Mouse (Mus musculus): ENCODE data around the gene Asic2.

Gene Asic2

GRCm38 (mm10) chr11:81838426-81838825, 129.8 kb downstream of the Asic2 start:
- Histone ChIP-seq H3K27me3 (ENCODE audit: control insufficient read depth, insufficient read depth, low read length, poor library complexity, severe bottlenecking) (no peaks in the 10 kb centered on the region), H3K36me3 (ENCODE audit: control insufficient read depth, insufficient read depth, low read length, poor library complexity, severe bottlenecking) (no peaks in the 10 kb centered on the region)
- DNase-seq (ENCODE audit: low read depth, low spot score) = no peak

GRCm38 (mm10) chr11:81832381-81832780, 135.9 kb downstream of the Asic2 start:
- no peak for DNase-seq (ENCODE audit: low read depth, low spot score)
- Histone ChIP-seq H3K36me3 (ENCODE audit: control insufficient read depth, insufficient read depth, low read length, poor library complexity, severe bottlenecking) (no peaks in the 10 kb centered on the region), H3K27me3 (ENCODE audit: control insufficient read depth, insufficient read depth, low read length, poor library complexity, severe bottlenecking) (no peaks in the 10 kb centered on the region)

- DNase-seq (ENCODE audit: low read depth, low spot score) = no peak
- no peaks in the 10 kb centered on the region; the same call in 1 of the 2 replicates for H3K27me3 ChIP-seq (ENCODE audit: control insufficient read depth, insufficient read depth, low read length, poor library complexity, severe bottlenecking)
- no peaks in the 10 kb centered on the region for H3K36me3 ChIP-seq (ENCODE audit: control insufficient read depth, insufficient read depth, low read length, poor library complexity, severe bottlenecking)
These were observed 151.7 kb downstream of the Asic2 start for GRCm38 (mm10) chr11:81816531-81816930.

GRCm38 (mm10) chr11:81814816-81815215, 153.4 kb downstream of the Asic2 start:
- Histone ChIP-seq H3K36me3 (ENCODE audit: control insufficient read depth, insufficient read depth, low read length, poor library complexity, severe bottlenecking) (no peaks in the 10 kb centered on the region), H3K27me3 (ENCODE audit: control insufficient read depth, insufficient read depth, low read length, poor library complexity, severe bottlenecking) (no peaks in the 10 kb centered on the region; the same call in 1 of the 2 replicates)
- DNase-seq (ENCODE audit: low read depth, low spot score) = no peak

- DNase-seq (ENCODE audit: low read depth, low spot score) = no peak
- Histone ChIP-seq H3K36me3 (ENCODE audit: control insufficient read depth, insufficient read depth, low read length, poor library complexity, severe bottlenecking) (no peaks in the 10 kb centered on the region), H3K27me3 (ENCODE audit: control insufficient read depth, insufficient read depth, low read length, poor library complexity, severe bottlenecking) (no peaks in the 10 kb centered on the region)
These were observed 161.2 kb downstream of the Asic2 start for GRCm38 (mm10) chr11:81806905-81807659.

GRCm38 (mm10) chr11:81803544-81803943, 164.7 kb downstream of the Asic2 start:
- no peaks in the 10 kb centered on the region for H3K27me3 ChIP-seq (ENCODE audit: control insufficient read depth, insufficient read depth, low read length, poor library complexity, severe bottlenecking)
- no peak for DNase-seq (ENCODE audit: low read depth, low spot score)
- H3K36me3 ChIP-seq (ENCODE audit: control insufficient read depth, insufficient read depth, low read length, poor library complexity, severe bottlenecking) = no peaks in the 10 kb centered on the region

GRCm38 (mm10) chr11:81802614-81803013, 165.6 kb downstream of the Asic2 start:
- DNase-seq (ENCODE audit: low read depth, low spot score) = no peak
- Histone ChIP-seq H3K27me3 (ENCODE audit: control insufficient read depth, insufficient read depth, low read length, poor library complexity, severe bottlenecking) (no peaks in the 10 kb centered on the region), H3K36me3 (ENCODE audit: control insufficient read depth, insufficient read depth, low read length, poor library complexity, severe bottlenecking) (no peaks in the 10 kb centered on the region)

GRCm38 (mm10) chr11:81800899-81801298, 167.4 kb downstream of the Asic2 start:
- no peaks in the 10 kb centered on the region for H3K27me3 ChIP-seq (ENCODE audit: control insufficient read depth, insufficient read depth, low read length, poor library complexity, severe bottlenecking)
- no peaks in the 10 kb centered on the region for H3K36me3 ChIP-seq (ENCODE audit: control insufficient read depth, insufficient read depth, low read length, poor library complexity, severe bottlenecking)
- no peak for DNase-seq (ENCODE audit: low read depth, low spot score)

GRCm38 (mm10) chr11:81793588-81793987, 174.7 kb downstream of the Asic2 start:
- Histone ChIP-seq H3K27me3 (ENCODE audit: control insufficient read depth, insufficient read depth, low read length, poor library complexity, severe bottlenecking) (no peaks in the 10 kb centered on the region), H3K36me3 (ENCODE audit: control insufficient read depth, insufficient read depth, low read length, poor library complexity, severe bottlenecking) (no peaks in the 10 kb centered on the region)
- no peak for DNase-seq (ENCODE audit: low read depth, low spot score)

- no peaks in the 10 kb centered on the region for H3K36me3 ChIP-seq (ENCODE audit: control insufficient read depth, insufficient read depth, low read length, poor library complexity, severe bottlenecking)
- H3K27me3 ChIP-seq (ENCODE audit: control insufficient read depth, insufficient read depth, low read length, poor library complexity, severe bottlenecking) = no peaks in the 10 kb centered on the region
- no peak for DNase-seq (ENCODE audit: low read depth, low spot score)
These were observed 176.7 kb downstream of the Asic2 start for GRCm38 (mm10) chr11:81791579-81791978.

- DNase-seq (ENCODE audit: low read depth, low spot score) = no peak
- Histone ChIP-seq H3K27me3 (ENCODE audit: control insufficient read depth, insufficient read depth, low read length, poor library complexity, severe bottlenecking) (no peaks in the 10 kb centered on the region), H3K36me3 (ENCODE audit: control insufficient read depth, insufficient read depth, low read length, poor library complexity, severe bottlenecking) (no peaks in the 10 kb centered on the region)
These were observed 187.7 kb downstream of the Asic2 start for GRCm38 (mm10) chr11:81780596-81780995.

GRCm38 (mm10) chr11:81779881-81780280, 188.4 kb downstream of the Asic2 start:
- Histone ChIP-seq H3K27me3 (ENCODE audit: control insufficient read depth, insufficient read depth, low read length, poor library complexity, severe bottlenecking) (no peaks in the 10 kb centered on the region), H3K36me3 (ENCODE audit: control insufficient read depth, insufficient read depth, low read length, poor library complexity, severe bottlenecking) (no peaks in the 10 kb centered on the region)
- no peak for DNase-seq (ENCODE audit: low read depth, low spot score)

GRCm38 (mm10) chr11:81771195-81771895, 196.9 kb downstream of the Asic2 start:
- DNase-seq (ENCODE audit: low read depth, low spot score) = no peak
- H3K36me3 ChIP-seq (ENCODE audit: control insufficient read depth, insufficient read depth, low read length, poor library complexity, severe bottlenecking) = no peaks in the 10 kb centered on the region
- no peaks in the 10 kb centered on the region for H3K27me3 ChIP-seq (ENCODE audit: control insufficient read depth, insufficient read depth, low read length, poor library complexity, severe bottlenecking)

GRCm38 (mm10) chr11:81769691-81770260, 198.5 kb downstream of the Asic2 start:
- DNase-seq (ENCODE audit: low read depth, low spot score) = peak; percentile 12
- Histone ChIP-seq H3K36me3 (ENCODE audit: control insufficient read depth, insufficient read depth, low read length, poor library complexity, severe bottlenecking) (no peaks in the 10 kb centered on the region), H3K27me3 (ENCODE audit: control insufficient read depth, insufficient read depth, low read length, poor library complexity, severe bottlenecking) (no peaks in the 10 kb centered on the region)

- Histone ChIP-seq H3K36me3 (ENCODE audit: control insufficient read depth, insufficient read depth, low read length, poor library complexity, severe bottlenecking) (no peaks in the 10 kb centered on the region), H3K27me3 (ENCODE audit: control insufficient read depth, insufficient read depth, low read length, poor library complexity, severe bottlenecking) (no peaks in the 10 kb centered on the region)
- no peak for DNase-seq (ENCODE audit: low read depth, low spot score)
These were observed 200.0 kb downstream of the Asic2 start for GRCm38 (mm10) chr11:81768305-81768704.

Measured in splenic B cell, adult 2 months (primary cell).